10 mouse cellular contexts compared by ENCODE assay signal in genomic region chr19:53821241-53822120, GRCm38 (mm10).
DNase-seq lines count a peak whose midpoint lies in the region; ATAC-seq and TF ChIP-seq lines count a peak whose summit lies in the region.
"Had no signal": no experiment of that assay in that cellular context is flagged by ENCODE, and none has a peak within 500 bp of the region (broad histone marks: within the 10 kb centered on the region; RNA-seq: fewer than 3 reads in every experiment).

No protein-coding gene starts in this region.

- peaks cover 38% of the 10 kb centered on the region for H3K4me1 ChIP-seq in heart, embryonic 11.5 days (ENCODE audit: control insufficient read depth, insufficient read depth, low read length)
- H3K4me1 ChIP-seq in midbrain, postnatal 0 days (ENCODE audit: insufficient read depth, low read length), result no peaks in the 10 kb centered on the region
- H3K4me1 ChIP-seq in midbrain, embryonic 15.5 days, result no peaks in the 10 kb centered on the region
- H3K4me1 ChIP-seq in hindbrain, postnatal 0 days (ENCODE audit: insufficient read depth, low read length), result 0 out of 2 replicates have a peak, but pooled peaks cover 3% of the 10 kb centered on the region
- H3K4me1 ChIP-seq in stomach, embryonic 14.5 days (ENCODE audit: control insufficient read depth, insufficient read depth, low read length), result 0 out of 2 replicates have a peak, but pooled peaks cover 3% of the 10 kb centered on the region

- H3K9me3 ChIP-seq in heart, embryonic 11.5 days (replicated peaks; ENCODE audit: control insufficient read depth, low read length), result no peaks in the 10 kb centered on the region
- no peaks in the 10 kb centered on the region for H3K9me3 ChIP-seq in midbrain, postnatal 0 days (ENCODE audit: low read length)
- H3K9me3 ChIP-seq in midbrain, embryonic 15.5 days, result no peaks in the 10 kb centered on the region
- H3K9me3 ChIP-seq in hindbrain, postnatal 0 days (ENCODE audit: low read length), result no peaks in the 10 kb centered on the region
- no peaks in the 10 kb centered on the region for H3K9me3 ChIP-seq in stomach, embryonic 14.5 days (ENCODE audit: control insufficient read depth, low read depth, low read length)
- H3K9me3 ChIP-seq: neural tube, embryonic 12.5 days had no signal

- peaks cover 4% of the 10 kb centered on the region; the same call in 1 of the 2 replicates for H3K36me3 ChIP-seq in heart, embryonic 11.5 days (ENCODE audit: control insufficient read depth, insufficient read depth, low read length)
- H3K36me3 ChIP-seq in midbrain, postnatal 0 days (ENCODE audit: insufficient read depth, low read length), result no peaks in the 10 kb centered on the region
- no peaks in the 10 kb centered on the region for H3K36me3 ChIP-seq in midbrain, embryonic 15.5 days (replicated peaks)
- no peaks in the 10 kb centered on the region for H3K36me3 ChIP-seq in hindbrain, postnatal 0 days (ENCODE audit: insufficient read depth, low read length)
- H3K36me3 ChIP-seq in stomach, embryonic 14.5 days (ENCODE audit: control insufficient read depth, insufficient read depth, low read length), result no peaks in the 10 kb centered on the region
- H3K36me3 ChIP-seq: neural tube, embryonic 12.5 days had no signal

- WGBS in heart, embryonic 11.5 days (ENCODE audit: insufficient replicate concordance), result 59% methylated on average over 13 of the region's 13 CpGs
- 34% methylated on average over 13 of the region's 13 CpGs for WGBS in midbrain, postnatal 0 days
- WGBS in midbrain, embryonic 15.5 days, result 34% methylated on average over 13 of the region's 13 CpGs
- 32% methylated on average over 13 of the region's 13 CpGs for WGBS in hindbrain, postnatal 0 days
- 61% methylated on average over 13 of the region's 13 CpGs for WGBS in stomach, embryonic 14.5 days

- intact Hi-C loops in heart, postnatal 36 days (cut with DNase I), result loop anchor here (1.0 kb wide), 1 partner anchor 53 kb away; no protein-coding TSS in a partner anchor

- peak overlapping the region; percentile 52; the same call in 1 of the 2 replicates for H3K27ac ChIP-seq in heart, embryonic 11.5 days (ENCODE audit: low read depth, low read length)
- 0 out of 2 replicates have a peak overlapping the region, but pooled peaks have one; percentile 26 for H3K27ac ChIP-seq in midbrain, postnatal 0 days (ENCODE audit: low read depth, low read length)
- H3K27ac ChIP-seq in midbrain, embryonic 15.5 days, result no peak overlapping the region
- H3K27ac ChIP-seq in hindbrain, postnatal 0 days, result 0 out of 2 replicates have a peak overlapping the region, but pooled peaks have one; percentile 22
- peak overlapping the region; percentile 4; the same call in 1 of the 2 replicates for H3K27ac ChIP-seq in stomach, embryonic 14.5 days (ENCODE audit: low read length)
- H3K27ac ChIP-seq: neural tube, embryonic 12.5 days had no signal

- ATAC-seq in heart, embryonic 11.5 days (replicated peaks; ENCODE audit: insufficient number of reproducible peaks, low FRiP score, low TSS enrichment), result no peak
- ATAC-seq in midbrain, postnatal 0 days (ENCODE audit: low FRiP score), result peak; percentile 38; the same call in 1 of the 2 replicates
- ATAC-seq in midbrain, embryonic 15.5 days (replicated peaks), result no peak
- ATAC-seq in hindbrain, postnatal 0 days, result peak; percentile 84
- ATAC-seq in stomach, embryonic 14.5 days (ENCODE audit: insufficient number of reproducible peaks, insufficient read depth, low FRiP score, low read depth), result no peak
- ATAC-seq: inflammation-experienced regulatory T-cells, adult 6 months had no signal

- no peak overlapping the region for H3K4me2 ChIP-seq in heart, embryonic 11.5 days
- H3K4me2 ChIP-seq in midbrain, postnatal 0 days (ENCODE audit: low read depth, low read length, poor library complexity, severe bottlenecking), result no peak overlapping the region
- H3K4me2 ChIP-seq in midbrain, embryonic 15.5 days, result no peak overlapping the region
- no peak overlapping the region for H3K4me2 ChIP-seq in hindbrain, postnatal 0 days (ENCODE audit: low read depth, low read length)
- no peak overlapping the region for H3K4me2 ChIP-seq in stomach, embryonic 14.5 days (replicated peaks; ENCODE audit: low read depth, low read length)
- H3K4me2 ChIP-seq: neural tube, embryonic 12.5 days had no signal

- H3K27me3 ChIP-seq in heart, embryonic 11.5 days (ENCODE audit: control insufficient read depth, insufficient read depth, low read length), result no peaks in the 10 kb centered on the region
- H3K27me3 ChIP-seq in midbrain, postnatal 0 days (ENCODE audit: insufficient read depth, low read length), result no peaks in the 10 kb centered on the region
- no peaks in the 10 kb centered on the region for H3K27me3 ChIP-seq in midbrain, embryonic 15.5 days (replicated peaks)
- H3K27me3 ChIP-seq in hindbrain, postnatal 0 days (ENCODE audit: insufficient read depth, low read length), result no peaks in the 10 kb centered on the region
- no peaks in the 10 kb centered on the region for H3K27me3 ChIP-seq in stomach, embryonic 14.5 days (ENCODE audit: control insufficient read depth, insufficient read depth, low read length)
- H3K27me3 ChIP-seq: neural tube, embryonic 12.5 days had no signal

- TF ChIP-seq CTCF in midbrain, postnatal 0 days (IDR thresholded peaks at IDR 0.05), result peak; percentile 29; the same call in 1 of the 2 replicates
- peak; percentile 28 for TF ChIP-seq CTCF in hindbrain, postnatal 0 days (IDR thresholded peaks at IDR 0.05; ENCODE audit: low read depth)

- DNase-seq in heart, postnatal 36 days, result no peak
- peak; percentile 66 for DNase-seq in midbrain, postnatal 0 days (ENCODE audit: low spot score)
- DNase-seq in hindbrain, postnatal 0 days (ENCODE audit: low spot score), result peak; percentile 53
- DNase-seq in cerebellum, adult 9-11 months, result no peak
- DNase-seq in left cerebral cortex, adult 9 months (ENCODE audit: low spot score in 2 of 2), result no peak

- no peak overlapping the region for H3K4me3 ChIP-seq in heart, embryonic 11.5 days (ENCODE audit: low read depth, low read length)
- H3K4me3 ChIP-seq in midbrain, postnatal 0 days (ENCODE audit: low read depth, low read length), result no peak overlapping the region
- H3K4me3 ChIP-seq in midbrain, embryonic 15.5 days, result no peak overlapping the region
- H3K4me3 ChIP-seq in hindbrain, postnatal 0 days (ENCODE audit: low read length), result no peak overlapping the region
- no peak overlapping the region for H3K4me3 ChIP-seq in stomach, embryonic 14.5 days (ENCODE audit: low read depth, low read length)
- H3K4me3 ChIP-seq: neural tube, embryonic 12.5 days had no signal

- 0 out of 2 replicates have a peak overlapping the region, but pooled peaks have one; percentile 6 for H3K9ac ChIP-seq in heart, embryonic 11.5 days (ENCODE audit: low read depth, low read length)
- no peak overlapping the region for H3K9ac ChIP-seq in midbrain, postnatal 0 days (replicated peaks; ENCODE audit: low read length, poor library complexity, severe bottlenecking)
- no peak overlapping the region for H3K9ac ChIP-seq in midbrain, embryonic 15.5 days
- H3K9ac ChIP-seq in hindbrain, postnatal 0 days (replicated peaks; ENCODE audit: low read length), result no peak overlapping the region
- no peak overlapping the region for H3K9ac ChIP-seq in stomach, embryonic 14.5 days (replicated peaks; ENCODE audit: low read depth, low read length)
- H3K9ac ChIP-seq: neural tube, embryonic 12.5 days had no signal

Comparison
In these comparisons a context has a peak if more than half of its experiments do, and no peak if none do; other contexts are left out.
1. ATAC-seq: peak in midbrain, postnatal 0 days (single experiment) and hindbrain, postnatal 0 days (single experiment); none in heart, embryonic 11.5 days (single experiment), midbrain, embryonic 15.5 days (single experiment) and stomach, embryonic 14.5 days (single experiment).
2. DNase-seq: peak in midbrain, postnatal 0 days (single experiment) and hindbrain, postnatal 0 days (single experiment); none in heart, postnatal 36 days (0 of 2), cerebellum, adult 9-11 months (single experiment) and left cerebral cortex, adult 9 months (0 of 2).